ENCODE assay signal across 9 mouse cellular contexts in the genomic region with DNA sequence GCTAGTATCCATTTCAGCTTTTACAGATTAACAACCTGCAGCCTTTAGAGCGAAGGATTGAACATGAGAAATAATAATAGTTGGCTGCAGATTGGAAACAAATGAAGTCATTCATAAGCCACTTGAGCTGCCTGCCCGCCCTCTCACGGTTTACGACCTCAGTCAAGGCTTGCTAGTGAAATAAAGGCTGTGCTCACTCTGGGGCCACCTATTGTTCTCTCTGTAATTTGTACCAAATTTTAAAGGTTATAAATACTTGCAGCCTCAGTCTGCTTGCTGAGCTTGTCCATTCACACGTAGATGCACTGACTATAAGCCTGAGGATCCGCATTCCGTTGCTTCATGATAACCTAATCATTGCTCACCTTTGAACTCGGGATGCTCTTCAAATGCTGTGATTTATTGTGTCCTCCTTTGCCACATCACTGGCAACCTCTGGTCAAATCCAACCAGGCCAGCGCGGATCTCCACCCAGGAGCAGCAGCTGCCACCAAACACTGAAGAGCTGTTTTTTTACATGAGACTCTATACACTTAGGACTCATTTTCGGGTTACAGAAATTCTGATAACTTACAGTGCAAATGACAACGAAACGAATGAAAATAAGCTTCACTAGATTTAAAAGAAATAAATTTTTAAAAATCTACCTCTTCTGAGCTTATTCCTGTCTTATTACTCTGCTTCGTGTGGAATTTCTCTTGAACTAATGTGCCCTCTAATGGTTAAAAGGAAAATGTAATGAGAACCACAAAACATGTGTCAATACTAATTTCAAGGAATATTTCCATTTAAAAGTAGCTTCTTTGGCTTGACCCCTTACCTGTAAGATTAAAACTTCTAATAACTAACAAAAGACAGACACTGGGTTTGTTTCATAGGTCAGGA. TPM values are rescaled to one million over a fixed set of nuclear protein-coding genes. Genes with fewer than 3 reads are reported as not detected.
DNase-seq lines count a peak whose midpoint lies in the region; ATAC-seq and TF ChIP-seq lines count a peak whose summit lies in the region.
"Had no signal": no experiment of that assay in that cellular context is flagged by ENCODE, and none has a peak within 500 bp of the region (broad histone marks: within the 10 kb centered on the region; RNA-seq: fewer than 3 reads in every experiment).

No protein-coding gene starts in this region.

- peaks cover 15% of the 10 kb centered on the region; the same call in 1 of the 2 replicates for H3K4me1 ChIP-seq in kidney, embryonic 15.5 days
- no peaks in the 10 kb centered on the region for H3K4me1 ChIP-seq in kidney, adult 2 months (ENCODE audit: control insufficient read depth, insufficient read depth, low read length)
- H3K4me1 ChIP-seq in limb, embryonic 11.5 days (ENCODE audit: control insufficient read depth, insufficient read depth, low read length), result peaks cover 6% of the 10 kb centered on the region
- no peaks in the 10 kb centered on the region for H3K4me1 ChIP-seq in neural tube, embryonic 14.5 days (ENCODE audit: control insufficient read depth, insufficient read depth, low read length)

- H3K4me2 ChIP-seq in kidney, embryonic 15.5 days, result peak overlapping the region; percentile 13; the same call in 1 of the 2 replicates
- H3K4me2 ChIP-seq in limb, embryonic 11.5 days (ENCODE audit: low read depth, severe bottlenecking), result no peak overlapping the region
- peak overlapping the region; percentile 8; the same call in 1 of the 2 replicates for H3K4me2 ChIP-seq in neural tube, embryonic 14.5 days (ENCODE audit: low read depth, low read length)

- TF ChIP-seq CTCF in kidney, adult 2 months (conservative IDR thresholded peaks at IDR 0.05; ENCODE audit: insufficient read depth, insufficient read length, low read depth, low read length), result no peak

- peak overlapping the region; percentile 24; the same call in 1 of the 2 replicates for H3K27ac ChIP-seq in kidney, embryonic 15.5 days
- no peak overlapping the region for H3K27ac ChIP-seq in kidney, adult 2 months (ENCODE audit: insufficient read depth, low read depth, low read length)
- peak overlapping the region; percentile 50; the same call in 1 of the 2 replicates for H3K27ac ChIP-seq in limb, embryonic 11.5 days (replicated peaks; ENCODE audit: low read depth, low read length)
- no peak overlapping the region for H3K27ac ChIP-seq in neural tube, embryonic 14.5 days (ENCODE audit: low read depth, low read length)

- 16% methylated on average over 14 of the region's 14 CpGs for WGBS in kidney, embryonic 15.5 days
- WGBS in kidney, adult 2 months, result 29% methylated on average over 14 of the region's 14 CpGs
- 18% methylated on average over 14 of the region's 14 CpGs for WGBS in limb, embryonic 11.5 days
- WGBS in neural tube, embryonic 14.5 days, result 13% methylated on average over 14 of the region's 14 CpGs

- H3K36me3 ChIP-seq in kidney, embryonic 15.5 days, result no peaks in the 10 kb centered on the region
- H3K36me3 ChIP-seq in kidney, adult 2 months (ENCODE audit: control insufficient read depth, insufficient read depth, low read length), result no peaks in the 10 kb centered on the region
- H3K36me3 ChIP-seq in limb, embryonic 11.5 days (ENCODE audit: control insufficient read depth, insufficient read depth, low read length), result no peaks in the 10 kb centered on the region
- H3K36me3 ChIP-seq in neural tube, embryonic 14.5 days (ENCODE audit: control insufficient read depth, insufficient read depth, low read length), result no peaks in the 10 kb centered on the region

- no peak for TF ChIP-seq POLR2A in kidney, adult 2 months (IDR thresholded peaks at IDR 0.05; ENCODE audit: low read depth, low read length)

- no peak overlapping the region for H3K9ac ChIP-seq in kidney, embryonic 15.5 days
- H3K9ac ChIP-seq in limb, embryonic 11.5 days (ENCODE audit: low read length), result no peak overlapping the region
- no peak overlapping the region for H3K9ac ChIP-seq in neural tube, embryonic 14.5 days (replicated peaks; ENCODE audit: low read depth, low read length)
- H3K9ac ChIP-seq: liver, postnatal 0 days had no signal

- no peaks in the 10 kb centered on the region for H3K27me3 ChIP-seq in kidney, embryonic 15.5 days
- no peaks in the 10 kb centered on the region; the same call in 1 of the 2 replicates for H3K27me3 ChIP-seq in kidney, adult 2 months (replicated peaks; ENCODE audit: control insufficient read depth, insufficient read depth, low read length)
- no peaks in the 10 kb centered on the region for H3K27me3 ChIP-seq in limb, embryonic 11.5 days (ENCODE audit: control insufficient read depth, insufficient read depth, low read length)
- H3K27me3 ChIP-seq in neural tube, embryonic 14.5 days (ENCODE audit: control insufficient read depth, insufficient read depth, low read length), result no peaks in the 10 kb centered on the region

- ATAC-seq in kidney, embryonic 15.5 days (replicated peaks; ENCODE audit: low FRiP score), result peak; percentile 72
- ATAC-seq in limb, embryonic 11.5 days (ENCODE audit: insufficient number of reproducible peaks, low FRiP score, low TSS enrichment, low read depth), result peak; percentile 80
- ATAC-seq in neural tube, embryonic 14.5 days (ENCODE audit: low read depth), result peak; percentile 34; the same call in 1 of the 2 replicates
- ATAC-seq: liver, postnatal 0 days had no signal

- no peaks in the 10 kb centered on the region for H3K9me3 ChIP-seq in kidney, embryonic 15.5 days (replicated peaks)
- H3K9me3 ChIP-seq in limb, embryonic 11.5 days (ENCODE audit: control insufficient read depth, low read length), result no peaks in the 10 kb centered on the region
- no peaks in the 10 kb centered on the region for H3K9me3 ChIP-seq in neural tube, embryonic 14.5 days (ENCODE audit: control insufficient read depth, low read length)

- H3K4me3 ChIP-seq in kidney, embryonic 15.5 days (replicated peaks), result no peak overlapping the region
- no peak overlapping the region for H3K4me3 ChIP-seq in kidney, adult 2 months (ENCODE audit: insufficient read depth, low read depth, low read length)
- no peak overlapping the region for H3K4me3 ChIP-seq in limb, embryonic 11.5 days (ENCODE audit: low read depth, low read length)
- H3K4me3 ChIP-seq in neural tube, embryonic 14.5 days (ENCODE audit: low read depth, low read length), result no peak overlapping the region

- DNase-seq in kidney, adult 2 months, result no peak
- DNase-seq in embryo, embryonic 11 days, result peak; percentile 60
- peak; percentile 67 for DNase-seq in limb, embryonic 11.5 days (ENCODE audit: low spot score)
- no peak for DNase-seq in spleen, postnatal 10 days (ENCODE audit: low spot score in 2 of 2)
- DNase-seq in right cerebral cortex, postnatal 4 days, result no peak
- DNase-seq: heart, adult 18-20 months; liver, postnatal 0 days had no signal

RNA-seq across cellular contexts. Expression of a gene that starts 39.4 kb away (rescaled TPM):
- polyA plus RNA-seq in kidney, embryonic 15.5 days (2015; fragmentation: Nextera tagmentation; extraction: Ambion mirVana), result 32.7 and 35.4 TPM in 2 replicates
- polyA plus RNA-seq in kidney, adult 2 months (2012; rRNA removed), result 34.8 and 44.1 TPM in 2 replicates
- polyA plus RNA-seq in limb, embryonic 11.5 days (2014; fragmentation: Nextera tagmentation; extraction: Ambion mirVana), result 55.1 and 55.2 TPM in 2 replicates
- 33.7 and 34.8 TPM in 2 replicates for polyA plus RNA-seq in neural tube, embryonic 14.5 days (2014; fragmentation: Nextera tagmentation; extraction: Ambion mirVana)

Comparison
In these comparisons a context has a peak if more than half of its experiments do, and no peak if none do; other contexts are left out.
1. H3K27ac ChIP-seq: peak in kidney, embryonic 15.5 days (single experiment) and limb, embryonic 11.5 days (single experiment); none in kidney, adult 2 months (single experiment) and neural tube, embryonic 14.5 days (single experiment).
2. DNase-seq: peak in embryo, embryonic 11 days (single experiment) and limb, embryonic 11.5 days (single experiment); none in kidney, adult 2 months (single experiment), spleen, postnatal 10 days (0 of 2) and right cerebral cortex, postnatal 4 days (single experiment).
3. Peak in every context shown above with its lines, with median percentiles within 50 percentile points of each other: ATAC-seq.